ENCODE assay signal across 26 mouse cellular contexts in genomic region chr17:50558239-50558625, GRCm38 (mm10). TPM values are rescaled to one million over a fixed set of nuclear protein-coding genes. Genes with fewer than 3 reads are reported as not detected.
DNase-seq lines count a peak whose midpoint lies in the region; ATAC-seq and TF ChIP-seq lines count a peak whose summit lies in the region.
"Had no signal": no experiment of that assay in that cellular context is flagged by ENCODE, and none has a peak within 500 bp of the region (broad histone marks: within the 10 kb centered on the region; RNA-seq: fewer than 3 reads in every experiment).

No protein-coding gene starts in this region.

- peaks cover 5% of the 10 kb centered on the region for H3K79me2 ChIP-seq in liver, adult 2 months (ENCODE audit: control insufficient read depth, insufficient read depth, low read length)

- H3K27me3 ChIP-seq in liver, adult 2 months (ENCODE audit: control insufficient read depth, insufficient read depth, low read length): no peaks in the 10 kb centered on the region
- no peaks in the 10 kb centered on the region for H3K27me3 ChIP-seq in intestine, embryonic 15.5 days (replicated peaks)
- H3K27me3 ChIP-seq: CH12.LX; embryonic facial prominence, embryonic 13.5 days; heart, embryonic 13.5 days had no signal

- H3K36me3 ChIP-seq in liver, adult 2 months (ENCODE audit: control insufficient read depth, insufficient read depth, low read length): no peaks in the 10 kb centered on the region
- H3K36me3 ChIP-seq in intestine, embryonic 15.5 days: no peaks in the 10 kb centered on the region
- H3K36me3 ChIP-seq: embryonic facial prominence, embryonic 13.5 days; G1E; heart, embryonic 10.5 days; heart, embryonic 13.5 days had no signal

- no peak for TF ChIP-seq POLR2A in liver, adult 2 months (IDR thresholded peaks at IDR 0.05; ENCODE audit: extremely low read depth, insufficient read depth, low read length)

- H3K9ac ChIP-seq in liver, adult 2 months (ENCODE audit: low read depth, low read length): no peak overlapping the region
- no peak overlapping the region for H3K9ac ChIP-seq in intestine, embryonic 15.5 days
- H3K9ac ChIP-seq: embryonic facial prominence, embryonic 13.5 days; forebrain, postnatal 0 days; heart, embryonic 13.5 days; hindbrain, embryonic 14.5 days had no signal

- H3K9me3 ChIP-seq in intestine, embryonic 15.5 days: no peaks in the 10 kb centered on the region
- H3K9me3 ChIP-seq: embryonic facial prominence, embryonic 13.5 days; heart, embryonic 10.5 days; heart, embryonic 13.5 days had no signal

- no peak for TF ChIP-seq CTCF in gastrocnemius, adult 2 months (IDR thresholded peaks at IDR 0.05)
- no peak for TF ChIP-seq CTCF in liver, adult 2 months (IDR thresholded peaks at IDR 0.05; ENCODE audit: low read depth, low read length)

- H3K4me1 ChIP-seq in liver, adult 2 months (ENCODE audit: control insufficient read depth, insufficient read depth, low read length): peaks cover 9% of the 10 kb centered on the region
- no peaks in the 10 kb centered on the region for H3K4me1 ChIP-seq in brown adipose tissue, adult 24 weeks (ENCODE audit: control insufficient read depth, insufficient read depth, insufficient read length, low read length)
- peaks cover 11% of the 10 kb centered on the region; the same call in 1 of the 2 replicates for H3K4me1 ChIP-seq in intestine, embryonic 15.5 days (replicated peaks)

- intact Hi-C loops in gastrocnemius, adult 2 months (cut with DNase I): no loop called here

- H3K4me2 ChIP-seq in intestine, embryonic 15.5 days (replicated peaks): no peak overlapping the region
- H3K4me2 ChIP-seq: embryonic facial prominence, embryonic 13.5 days; heart, embryonic 13.5 days; hindbrain, embryonic 14.5 days had no signal

- ATAC-seq in intestine, embryonic 15.5 days: no peak
- ATAC-seq: forebrain, embryonic 14.5 days; hindbrain, postnatal 0 days; Patski had no signal

- H3K4me3 ChIP-seq in gastrocnemius, adult 2 months: no peak overlapping the region
- no peak overlapping the region for H3K4me3 ChIP-seq in liver, adult 2 months (ENCODE audit: insufficient read depth, low read depth, low read length)
- no peak overlapping the region for H3K4me3 ChIP-seq in brown adipose tissue, adult 24 weeks (ENCODE audit: insufficient read depth, low read depth, low read length)
- H3K4me3 ChIP-seq in intestine, embryonic 15.5 days (replicated peaks): no peak overlapping the region
- H3K4me3 ChIP-seq: embryonic facial prominence, embryonic 13.5 days; heart, adult 2 months; heart, embryonic 10.5 days; heart, embryonic 13.5 days had no signal

- DNase-seq in gastrocnemius, adult 2 months: no peak
- no peak for DNase-seq in gastrocnemius, postnatal 4 days (ENCODE audit: low spot score in 2 of 2)
- DNase-seq in kidney, adult 8-10 months: peak; percentile 15 to 47
- DNase-seq in kidney, adult 18-20 months: no peak
- DNase-seq in liver, adult 2 months (ENCODE audit: extremely low read depth, low read depth, low spot score): peak; percentile 91
- no peak for DNase-seq in liver
- DNase-seq: B cell, adult 2 months; cerebellum, adult 11 months; cerebellum, adult 2 months; cerebellum, adult 9-11 months; gastrocnemius, postnatal 25 days; heart, adult 2 months; heart, postnatal 14 days; heart, postnatal 4 days had no signal

- H3K27ac ChIP-seq in gastrocnemius, adult 2 months: peak overlapping the region; percentile 41; the same call in 1 of the 2 replicates
- H3K27ac ChIP-seq in liver, adult 2 months (replicated peaks; ENCODE audit: insufficient read depth, low read depth, low read length): 0 out of 2 replicates have a peak overlapping the region, but pooled peaks have one; percentile 1
- H3K27ac ChIP-seq in brown adipose tissue, adult 24 weeks (replicated peaks; ENCODE audit: low read depth, low read length): peak overlapping the region; percentile 45
- H3K27ac ChIP-seq in intestine, embryonic 15.5 days: no peak overlapping the region
- H3K27ac ChIP-seq: embryonic facial prominence, embryonic 13.5 days; heart, adult 2 months; heart, embryonic 10.5 days; heart, embryonic 13.5 days; hindbrain, embryonic 14.5 days; hindbrain, postnatal 0 days had no signal

- WGBS in liver, adult 2 months: 43% methylated on average over 4 of the region's 4 CpGs
- WGBS in intestine, embryonic 15.5 days: 80% methylated on average over 4 of the region's 4 CpGs

RNA-seq across cellular contexts. Expression of gene Plcl2, which starts 49.0 kb away (rescaled TPM):
- total RNA-seq in gastrocnemius, adult 2 months (2021): 10 to 100 TPM; 31.0 to 37.2 TPM
- 10 to 100 TPM; 32.9 to 34.0 TPM for total RNA-seq in gastrocnemius, postnatal 4 days (2021)
- 11.8 and 12.4 TPM in 2 replicates for total RNA-seq in liver, adult 2 months (2014; rRNA removed)
- 3.6 and 4.2 TPM in 2 replicates for polyA plus RNA-seq in liver, adult 2 months (2012; rRNA removed)
- 1.4 and 1.5 TPM in 2 replicates for polyA plus RNA-seq in brown adipose tissue, adult 24 weeks (2012; ENCODE audit: insufficient read depth, insufficient read length, missing spikeins)
- polyA plus RNA-seq in intestine, embryonic 15.5 days (2015; fragmentation: Nextera tagmentation; extraction: Ambion mirVana): 4.7 and 4.9 TPM in 2 replicates
- polyA plus RNA-seq: G1E, Patski had no signal

Comparison
In these comparisons a context has a peak if more than half of its experiments do, and no peak if none do; other contexts are left out.
1. DNase-seq: peak in kidney, adult 8-10 months (2 of 2) and liver, adult 2 months (single experiment); none in gastrocnemius, adult 2 months (single experiment), gastrocnemius, postnatal 4 days (0 of 2), kidney, adult 18-20 months (single experiment) and liver (single experiment).